Mouse (Mus musculus): Measurements from ENCODE around the gene Cdh13. TPM values are rescaled to one million over a fixed set of nuclear protein-coding genes. Genes with fewer than 3 reads are reported as not detected.
A peak's percentile ranks its signal among the peaks of the same experiment; 100 is the strongest.

The Cdh13 gene
- polyA plus RNA-seq, 1 experiment = not detected

DNA sequence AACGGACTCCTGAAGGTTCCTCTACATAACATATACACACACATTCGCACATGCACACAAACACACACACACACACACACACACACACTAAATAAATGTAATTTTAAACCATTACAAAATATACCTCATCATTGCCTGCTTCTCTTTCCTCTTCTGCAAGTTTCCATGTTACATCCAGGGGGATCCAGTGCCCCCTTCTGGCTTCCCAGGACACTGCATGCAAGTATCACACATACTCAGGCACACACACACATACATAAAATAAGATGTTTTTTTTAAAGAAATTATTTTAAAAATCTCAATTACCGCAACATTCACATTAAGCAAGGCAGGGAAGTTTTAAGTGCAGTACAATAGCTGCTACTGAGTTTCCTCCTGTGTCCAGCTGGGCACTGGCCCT lies 970.8 kb downstream of the Cdh13 start:
- Histone ChIP-seq H3K4me1 (no peaks in the 10 kb centered on the region), H3K36me3 (replicated peaks; ENCODE audit: low read length) (no peaks in the 10 kb centered on the region), H3K27me3 (replicated peaks) (no peaks in the 10 kb centered on the region), H3K9me3 (peaks cover 50% of the 10 kb centered on the region), H3K4me3 (replicated peaks) (no peak overlapping the region)
- TF ChIP-seq GATA1 (IDR thresholded peaks at IDR 0.05; ENCODE audit: borderline replicate concordance, low read length) = no peak
- TF ChIP-seq FLI1 (IDR thresholded peaks at IDR 0.05; ENCODE audit: low read length) = no peak

DNA sequence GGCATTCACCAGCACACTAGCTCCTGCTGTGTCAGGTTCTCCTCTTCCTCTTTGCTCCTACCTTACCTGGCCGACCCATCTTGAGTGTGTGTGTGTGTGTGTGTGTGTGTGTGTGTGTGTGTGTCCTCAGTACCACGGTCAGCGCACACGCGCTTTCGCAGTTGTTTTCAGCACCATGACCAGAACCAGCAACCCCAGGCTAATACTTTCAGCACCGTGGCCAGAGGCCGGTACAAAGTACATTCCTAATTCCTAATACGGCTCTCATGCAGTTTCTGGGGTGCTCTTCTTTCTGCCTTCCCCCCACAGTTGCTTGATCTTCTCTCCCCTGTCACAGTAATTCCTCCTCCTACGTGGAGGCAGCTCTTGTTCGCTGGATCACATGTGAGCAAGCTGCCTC lies 975.1 kb downstream of the Cdh13 start:
- Histone ChIP-seq H3K9me3 (peaks cover 41% of the 10 kb centered on the region), H3K4me1 (no peaks in the 10 kb centered on the region), H3K27me3 (replicated peaks) (no peaks in the 10 kb centered on the region), H3K4me3 (replicated peaks) (no peak overlapping the region), H3K36me3 (replicated peaks; ENCODE audit: low read length) (no peaks in the 10 kb centered on the region)
- no peak for TF ChIP-seq FLI1 (IDR thresholded peaks at IDR 0.05; ENCODE audit: low read length)
- TF ChIP-seq GATA1 (IDR thresholded peaks at IDR 0.05; ENCODE audit: borderline replicate concordance, low read length) = no peak

DNA sequence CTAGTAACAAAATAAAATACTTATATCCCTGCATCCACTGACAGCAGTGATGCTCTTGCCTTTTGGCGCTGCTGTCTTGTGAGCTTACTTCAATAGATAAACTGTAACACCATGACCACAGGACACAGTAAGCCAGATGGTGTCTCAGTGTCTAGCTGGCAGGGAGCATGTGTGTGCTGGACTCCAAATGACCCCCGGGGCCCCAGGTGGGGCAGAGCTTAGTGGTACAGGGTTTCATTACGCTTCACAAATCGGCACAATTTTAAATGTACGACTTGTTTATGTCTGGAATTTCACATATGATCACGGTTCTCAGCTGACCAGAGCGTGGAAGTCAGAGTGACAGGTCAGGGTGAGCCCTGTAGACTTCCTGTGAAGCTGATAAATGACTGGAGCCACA lies 980.2 kb downstream of the Cdh13 start:
- Histone ChIP-seq H3K27me3 (replicated peaks) (no peaks in the 10 kb centered on the region), H3K4me3 (replicated peaks) (no peak overlapping the region), H3K36me3 (replicated peaks; ENCODE audit: low read length) (no peaks in the 10 kb centered on the region), H3K4me1 (no peaks in the 10 kb centered on the region), H3K9me3 (peaks cover 5% of the 10 kb centered on the region; the same call in 1 of the 2 replicates)
- no peak for TF ChIP-seq GATA1 (IDR thresholded peaks at IDR 0.05; ENCODE audit: borderline replicate concordance, low read length)
- TF ChIP-seq FLI1 (IDR thresholded peaks at IDR 0.05; ENCODE audit: low read length) = no peak

DNA sequence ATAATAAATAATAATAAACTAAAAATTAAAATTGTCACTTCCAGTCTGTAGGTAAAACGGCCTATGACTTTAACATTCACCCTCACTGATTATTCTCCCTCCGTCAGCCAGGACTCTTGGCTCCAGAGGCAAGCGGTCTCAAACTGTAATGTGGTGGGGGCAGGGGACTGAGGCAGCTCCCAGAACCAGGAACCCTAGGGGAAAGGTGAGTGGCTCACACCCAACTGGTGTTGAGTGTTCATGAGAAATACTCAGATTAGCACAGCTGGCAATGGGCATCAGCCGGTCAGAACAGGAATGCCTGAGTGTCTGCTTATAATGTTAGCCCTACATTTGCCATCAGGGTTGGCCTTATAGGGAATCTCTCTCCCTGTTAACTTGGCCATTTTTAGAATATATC lies 982.8 kb downstream of the Cdh13 start:
- H3K4me3 ChIP-seq (replicated peaks) = no peak overlapping the region
- H3K9me3 ChIP-seq = no peaks in the 10 kb centered on the region
- H3K27me3 ChIP-seq (replicated peaks) = no peaks in the 10 kb centered on the region
- H3K4me1 ChIP-seq = peaks cover 3% of the 10 kb centered on the region; the same call in 1 of the 2 replicates
- H3K36me3 ChIP-seq (replicated peaks; ENCODE audit: low read length) = no peaks in the 10 kb centered on the region
- TF ChIP-seq FLI1 (IDR thresholded peaks at IDR 0.05; ENCODE audit: low read length) (no peak), GATA1 (IDR thresholded peaks at IDR 0.05; ENCODE audit: borderline replicate concordance, low read length) (no peak)

DNA sequence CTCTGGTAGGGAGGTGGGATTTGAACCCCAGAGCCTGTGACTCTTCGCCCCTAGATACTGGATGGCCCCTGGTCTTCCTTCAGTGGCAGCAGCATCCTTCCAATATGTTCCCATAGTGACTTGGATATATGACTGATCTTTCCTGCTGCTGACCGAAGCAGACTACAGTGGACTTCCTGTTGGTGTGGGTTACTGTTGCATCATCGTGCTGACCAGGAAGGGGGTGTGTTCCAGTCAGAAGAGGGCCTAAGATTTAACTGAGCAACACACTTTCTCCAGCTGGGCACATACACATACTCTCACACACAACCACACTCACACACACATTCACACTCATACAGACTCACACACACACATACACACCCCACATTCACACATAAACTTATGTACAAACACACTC lies 986.0 kb downstream of the Cdh13 start:
- TF ChIP-seq FLI1 (IDR thresholded peaks at IDR 0.05; ENCODE audit: low read length) (no peak), GATA1 (IDR thresholded peaks at IDR 0.05; ENCODE audit: borderline replicate concordance, low read length) (no peak)
- Histone ChIP-seq H3K4me3 (replicated peaks) (no peak overlapping the region), H3K9me3 (no peaks in the 10 kb centered on the region; the same call in 1 of the 2 replicates), H3K36me3 (replicated peaks; ENCODE audit: low read length) (no peaks in the 10 kb centered on the region), H3K27me3 (replicated peaks) (no peaks in the 10 kb centered on the region), H3K4me1 (peaks cover 3% of the 10 kb centered on the region; the same call in 1 of the 2 replicates)

DNA sequence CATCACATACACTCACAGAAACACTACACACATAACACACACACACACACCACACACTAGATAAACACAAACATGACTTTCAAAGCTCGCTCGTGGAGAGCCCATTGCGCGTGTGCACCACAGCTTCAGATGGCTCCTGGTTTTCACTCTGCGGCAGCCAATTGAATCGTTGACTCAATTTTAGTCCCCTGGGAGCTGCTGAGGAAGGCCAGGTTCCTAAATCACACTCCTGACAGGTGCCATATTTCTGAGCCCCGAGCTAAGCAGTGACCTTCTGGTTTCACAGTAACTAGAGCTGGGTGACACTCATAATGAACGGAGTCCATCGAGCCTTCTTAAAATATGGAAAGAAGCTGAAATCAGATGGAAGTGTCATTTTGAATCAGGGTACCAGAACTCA lies 986.8 kb downstream of the Cdh13 start:
- H3K27me3 ChIP-seq (replicated peaks) = no peaks in the 10 kb centered on the region
- H3K36me3 ChIP-seq (replicated peaks; ENCODE audit: low read length) = no peaks in the 10 kb centered on the region
- TF ChIP-seq GATA1 (IDR thresholded peaks at IDR 0.05; ENCODE audit: borderline replicate concordance, low read length) = no peak
- no peak for TF ChIP-seq FLI1 (IDR thresholded peaks at IDR 0.05; ENCODE audit: low read length)
- H3K4me3 ChIP-seq (replicated peaks) = no peak overlapping the region
- no peaks in the 10 kb centered on the region; the same call in 1 of the 2 replicates for H3K9me3 ChIP-seq
- H3K4me1 ChIP-seq = peaks cover 3% of the 10 kb centered on the region; the same call in 1 of the 2 replicates

DNA sequence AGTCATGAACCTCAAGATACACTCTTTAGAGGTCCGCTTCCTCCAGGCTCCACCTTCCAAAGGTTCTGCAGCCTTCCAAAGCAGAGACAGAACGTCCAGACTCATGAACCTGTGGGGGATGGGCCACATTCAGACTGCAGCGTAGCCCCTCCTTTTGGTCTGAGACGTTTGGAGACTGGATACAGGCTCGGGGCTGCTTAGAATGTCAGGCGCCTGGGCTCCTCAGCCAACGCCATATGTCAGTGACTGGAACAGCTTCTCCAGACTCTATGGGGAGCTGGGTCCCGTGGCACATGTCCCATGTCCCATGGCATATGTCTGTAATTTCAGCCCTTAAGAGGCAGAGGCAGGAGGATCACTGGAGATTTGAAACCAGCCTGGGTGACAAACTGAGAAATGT lies 989.4 kb downstream of the Cdh13 start:
- Histone ChIP-seq H3K4me3 (replicated peaks) (no peak overlapping the region), H3K27me3 (replicated peaks) (no peaks in the 10 kb centered on the region), H3K36me3 (replicated peaks; ENCODE audit: low read length) (no peaks in the 10 kb centered on the region), H3K9me3 (no peaks in the 10 kb centered on the region; the same call in 1 of the 2 replicates), H3K4me1 (peaks cover 3% of the 10 kb centered on the region; the same call in 1 of the 2 replicates)
- TF ChIP-seq FLI1 (IDR thresholded peaks at IDR 0.05; ENCODE audit: low read length) (no peak), GATA1 (IDR thresholded peaks at IDR 0.05; ENCODE audit: borderline replicate concordance, low read length) (no peak)

DNA sequence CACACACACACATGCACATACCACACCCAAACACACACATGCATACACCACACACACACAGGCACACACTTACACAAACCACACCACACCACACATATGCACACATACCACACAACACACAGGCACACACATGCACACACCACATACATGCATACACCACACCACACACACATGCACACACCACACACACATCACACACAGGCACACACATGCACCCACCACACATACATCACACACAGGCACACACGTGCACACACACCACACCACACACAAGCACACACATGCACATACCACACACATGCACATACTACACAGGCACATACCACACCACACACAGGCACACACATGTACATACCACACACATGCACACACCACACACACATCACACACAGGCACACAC lies 991.9 kb downstream of the Cdh13 start:
- H3K4me1 ChIP-seq = no peaks in the 10 kb centered on the region
- TF ChIP-seq GATA1 (IDR thresholded peaks at IDR 0.05; ENCODE audit: borderline replicate concordance, low read length) (peak; percentile 68; the same call in 1 of the 3 replicates), FLI1 (IDR thresholded peaks at IDR 0.05; ENCODE audit: low read length) (no peak)
- no peaks in the 10 kb centered on the region for H3K27me3 ChIP-seq (replicated peaks)
- H3K4me3 ChIP-seq (replicated peaks) = peak overlapping the region; percentile 31
- H3K36me3 ChIP-seq (replicated peaks; ENCODE audit: low read length) = no peaks in the 10 kb centered on the region
- H3K9me3 ChIP-seq = peaks cover 3% of the 10 kb centered on the region; the same call in 1 of the 2 replicates

DNA sequence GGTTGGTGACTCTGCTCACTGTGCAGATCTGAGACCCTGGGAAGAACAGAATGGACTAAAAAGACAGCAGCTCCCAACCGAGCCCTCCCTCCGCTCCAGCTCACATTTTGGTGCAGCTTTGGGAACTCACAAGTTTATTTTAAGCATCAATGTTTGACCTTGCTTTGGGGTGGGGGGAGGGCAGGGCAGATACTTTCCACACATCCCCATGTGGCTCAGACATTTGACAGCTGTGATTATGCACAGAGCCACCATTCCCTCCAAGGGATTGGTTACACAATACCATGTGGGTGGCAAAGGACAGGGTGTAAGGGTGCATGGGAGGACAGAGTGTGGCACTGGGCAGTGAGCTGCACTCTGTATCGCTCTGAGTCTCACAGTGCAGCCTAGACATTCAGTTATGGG lies 993.5 kb downstream of the Cdh13 start:
- Histone ChIP-seq H3K4me3 (replicated peaks) (no peak overlapping the region), H3K36me3 (replicated peaks; ENCODE audit: low read length) (no peaks in the 10 kb centered on the region), H3K9me3 (peaks cover 13% of the 10 kb centered on the region; the same call in 1 of the 2 replicates), H3K4me1 (no peaks in the 10 kb centered on the region), H3K27me3 (replicated peaks) (no peaks in the 10 kb centered on the region)
- TF ChIP-seq FLI1 (IDR thresholded peaks at IDR 0.05; ENCODE audit: low read length) (no peak), GATA1 (IDR thresholded peaks at IDR 0.05; ENCODE audit: borderline replicate concordance, low read length) (no peak)

DNA sequence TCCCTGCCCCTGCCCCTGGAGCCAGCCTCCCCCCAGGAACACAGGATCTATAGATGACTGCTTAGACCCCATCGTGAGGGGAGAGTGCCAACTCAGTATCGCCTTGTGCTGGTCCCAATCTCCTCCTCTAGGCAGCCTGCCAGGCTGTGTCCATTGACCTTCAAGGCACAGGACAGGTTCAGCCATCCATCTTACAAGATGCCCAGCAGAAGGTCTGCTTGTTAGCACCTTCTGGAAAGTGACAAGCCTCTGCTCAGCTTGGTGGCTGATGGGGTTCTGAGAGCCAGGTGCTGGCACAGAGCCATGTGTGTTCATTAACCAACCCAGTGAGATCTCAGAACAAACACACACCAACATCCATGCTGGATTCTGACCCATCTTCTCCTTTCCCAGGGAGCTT lies 998.2 kb downstream of the Cdh13 start:
- Histone ChIP-seq H3K36me3 (replicated peaks; ENCODE audit: low read length) (no peaks in the 10 kb centered on the region), H3K9me3 (peaks cover 16% of the 10 kb centered on the region), H3K4me3 (replicated peaks) (no peak overlapping the region), H3K4me1 (no peaks in the 10 kb centered on the region), H3K27me3 (replicated peaks) (no peaks in the 10 kb centered on the region)
- TF ChIP-seq FLI1 (IDR thresholded peaks at IDR 0.05; ENCODE audit: low read length) (no peak), GATA1 (IDR thresholded peaks at IDR 0.05; ENCODE audit: borderline replicate concordance, low read length) (no peak)

DNA sequence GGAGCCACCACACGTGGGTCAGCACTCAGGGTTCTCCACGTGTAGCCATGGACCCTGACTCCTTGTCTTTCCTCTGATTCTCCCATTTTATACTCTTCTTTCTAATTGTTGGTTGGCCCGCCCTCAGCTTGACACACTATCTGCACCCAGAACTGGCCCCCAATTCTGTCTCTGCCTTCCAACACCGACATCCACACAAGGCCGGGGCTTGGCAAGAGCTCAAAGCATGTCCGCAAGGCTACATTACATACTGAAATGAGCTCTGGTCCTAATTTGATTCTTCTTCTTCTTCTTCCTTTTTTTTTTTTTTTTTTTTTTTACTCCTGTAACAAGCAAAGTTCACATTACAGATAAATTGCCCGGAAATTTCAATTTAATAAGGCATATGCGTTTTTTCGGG lies 1001.0 kb downstream of the Cdh13 start:
- Histone ChIP-seq H3K27me3 (replicated peaks) (no peaks in the 10 kb centered on the region), H3K9me3 (peaks cover 25% of the 10 kb centered on the region), H3K4me3 (replicated peaks) (no peak overlapping the region), H3K4me1 (no peaks in the 10 kb centered on the region), H3K36me3 (replicated peaks; ENCODE audit: low read length) (no peaks in the 10 kb centered on the region)
- TF ChIP-seq GATA1 (IDR thresholded peaks at IDR 0.05; ENCODE audit: borderline replicate concordance, low read length) = no peak
- no peak for TF ChIP-seq FLI1 (IDR thresholded peaks at IDR 0.05; ENCODE audit: low read length)

Measured in megakaryocyte, embryonic 14.5 days (primary cell).